Mouse (Mus musculus) G1E (cell line): Measurements from ENCODE around the gene Agt. TPM values are rescaled to one million over a fixed set of nuclear protein-coding genes. Genes with fewer than 3 reads are reported as not detected.

Experiments used
- ATAC-seq: 2 replicates; pipeline ENCODE4 v1.8.0; 2016; ENCODE audit warnings: mild to moderate bottlenecking; ENCODE audit not compliant: insufficient number of reproducible peaks, poor library complexity, low FRiP score, severe bottlenecking; ENCODE audit errors: extremely low read depth
- DNase-seq: peaks from one replicate; pipeline ENCODE4 v3.0.0; 2012; ENCODE audit warnings: low spot score
- H3K27me3 ChIP-seq: 2 replicates; pipeline ENCODE4 v1.6.1; 2012; ENCODE audit warnings: mild to moderate bottlenecking, low read length, inconsistent platforms; ENCODE audit not compliant: insufficient read depth
- H3K36me3 ChIP-seq: replicated peaks from 2 replicates; pipeline ENCODE3; 2012; ENCODE audit warnings: mild to moderate bottlenecking, inconsistent platforms
- H3K4me1 ChIP-seq: 2 replicates; pipeline ENCODE4 v1.6.1; 2012; ENCODE audit warnings: low read depth, low read length, inconsistent platforms, mixed read lengths; ENCODE audit not compliant: insufficient read depth
- H3K4me3 ChIP-seq: 2 replicates; pipeline ENCODE4 v1.5.1; 2012; ENCODE audit warnings: low read depth, mild to moderate bottlenecking, inconsistent platforms, low read length, moderate library complexity, mixed read lengths
- H3K9me3 ChIP-seq: replicated peaks from 2 replicates; pipeline ENCODE4 v1.6.1; 2012; ENCODE audit warnings: inconsistent platforms
- CTCF ChIP-seq: IDR thresholded peaks from 2 replicates; pipeline ENCODE4 v1.5.1; 2012; ENCODE audit warnings: low read depth, low read length, inconsistent platforms, mixed read lengths
- GATA1 ChIP-seq: IDR thresholded peaks from 2 replicates; pipeline ENCODE4 v1.6.1; 2012; ENCODE audit warnings: borderline replicate concordance, low read length, inconsistent platforms, mixed read lengths
- GATA2 ChIP-seq: IDR thresholded peaks from 2 replicates; pipeline ENCODE4 v1.6.1; 2012; ENCODE audit warnings: low read depth, low read length, inconsistent platforms, borderline replicate concordance
- POLR2AphosphoS5 ChIP-seq: IDR thresholded peaks from 2 replicates; pipeline ENCODE4 v1.6.1; 2012; ENCODE audit warnings: low read depth, low read length, inconsistent platforms; ENCODE audit not compliant: insufficient replicate concordance
- TAL1 ChIP-seq: conservative IDR thresholded peaks from 2 replicates; pipeline ENCODE4 v1.6.1; 2012; ENCODE audit warnings: low read depth, low read length, inconsistent platforms, mixed read lengths
- polyA plus RNA-seq: library from polyadenylated mRNA; stranded (reverse); fragments of >175 nt; gene quantifications from 2 replicates; pipeline ENCODE4 v1.2.3, GENCODE M21; 2012
- total RNA-seq, 2 experiments: library from RNA; stranded (forward) in 1 of 2; stranded (reverse) in 1 of 2; fragments of 200-1000 nt in 1 of 2; fragments of >200 nt in 1 of 2; fragmentation: Nextera tagmentation in 1 of 2; gene quantifications; 2 replicates each; pipeline ENCODE4 v1.2.3; 2014 to 2017

Gene Agt
- total and polyA plus RNA-seq, 3 experiments, result not detected

- Histone ChIP-seq H3K36me3 (no peaks in the 10 kb centered on the region), H3K4me1 (peaks cover 5% of the 10 kb centered on the region), H3K27me3 (no peaks in the 10 kb centered on the region; the same call in 1 of the 2 replicates), H3K4me3 (no peak overlapping the region; the same call in 1 of the 2 replicates), H3K9me3 (no peaks in the 10 kb centered on the region)
- DNase-seq, result peak; percentile 59
- TF ChIP-seq CTCF, result peak; percentile 65; the same call in 1 of the 2 replicates
- TF ChIP-seq TAL1, result no peak
- ATAC-seq, result peak; percentile 68; the same call in 1 of the 2 replicates
Observed at GRCm38 (mm10) chr8:124573552-124574340, 4.2 kb upstream of the Agt start.

- ATAC-seq, result no peak
- no peaks in the 10 kb centered on the region for H3K36me3 ChIP-seq
- no peak for TF ChIP-seq POLR2AphosphoS5
- no peak for TF ChIP-seq CTCF
- H3K27me3 ChIP-seq, result no peaks in the 10 kb centered on the region; the same call in 1 of the 2 replicates
- no peaks in the 10 kb centered on the region for H3K9me3 ChIP-seq
- no peak for DNase-seq
- no peak overlapping the region for H3K4me3 ChIP-seq
- peaks cover 5% of the 10 kb centered on the region for H3K4me1 ChIP-seq
Observed at GRCm38 (mm10) chr8:124572430-124572775, 2.9 kb upstream of the Agt start.

GRCm38 (mm10) chr8:124571732-124572429 is 2.4 kb upstream of the Agt start:
- Histone ChIP-seq H3K27me3 (no peaks in the 10 kb centered on the region; the same call in 1 of the 2 replicates), H3K4me3 (no peak overlapping the region), H3K36me3 (no peaks in the 10 kb centered on the region), H3K9me3 (no peaks in the 10 kb centered on the region), H3K4me1 (peaks cover 5% of the 10 kb centered on the region)
- ATAC-seq (no peak), DNase-seq (no peak)
- TF ChIP-seq GATA2, result no peak
- no peak for TF ChIP-seq TAL1
- no peak for TF ChIP-seq POLR2AphosphoS5
- TF ChIP-seq GATA1, result no peak
- TF ChIP-seq CTCF, result no peak

GRCm38 (mm10) chr8:124569100-124569499 is 406 bp downstream of the Agt start:
- H3K4me1 ChIP-seq, result peaks cover 5% of the 10 kb centered on the region
- no peaks in the 10 kb centered on the region for H3K36me3 ChIP-seq
- H3K27me3 ChIP-seq, result peaks cover under 1% of the 10 kb centered on the region; the same call in 1 of the 2 replicates
- DNase-seq (no peak), ATAC-seq (no peak)
- TF ChIP-seq GATA2 (no peak), TAL1 (no peak)
- no peaks in the 10 kb centered on the region for H3K9me3 ChIP-seq
- no peak overlapping the region for H3K4me3 ChIP-seq

- ATAC-seq (no peak), DNase-seq (no peak)
- TF ChIP-seq CTCF (no peak), TAL1 (no peak), GATA2 (no peak), GATA1 (no peak), POLR2AphosphoS5 (no peak)
- no peaks in the 10 kb centered on the region for H3K9me3 ChIP-seq
- H3K4me3 ChIP-seq, result no peak overlapping the region
- no peaks in the 10 kb centered on the region for H3K36me3 ChIP-seq
- no peaks in the 10 kb centered on the region for H3K4me1 ChIP-seq
- H3K27me3 ChIP-seq, result peaks cover 5% of the 10 kb centered on the region; the same call in 1 of the 2 replicates
Observed at GRCm38 (mm10) chr8:124567584-124567983, 1.9 kb downstream of the Agt start.

GRCm38 (mm10) chr8:124567126-124567525 is 2.4 kb downstream of the Agt start:
- Histone ChIP-seq H3K4me1 (no peaks in the 10 kb centered on the region), H3K9me3 (no peaks in the 10 kb centered on the region), H3K36me3 (no peaks in the 10 kb centered on the region), H3K27me3 (peaks cover 5% of the 10 kb centered on the region; the same call in 1 of the 2 replicates), H3K4me3 (no peak overlapping the region)
- no peak for ATAC-seq
- TF ChIP-seq GATA2 (no peak), GATA1 (no peak), CTCF (no peak), TAL1 (no peak)
- no peak for DNase-seq

- no peak overlapping the region for H3K4me3 ChIP-seq
- TF ChIP-seq GATA2 (no peak), TAL1 (no peak), GATA1 (no peak), POLR2AphosphoS5 (no peak), CTCF (no peak)
Observed at GRCm38 (mm10) chr8:124557476-124557875, 12.0 kb downstream of the Agt start.

More at GRCm38 (mm10) chr8:124557476-124557875, 12.0 kb downstream of the Agt start:
- Histone ChIP-seq H3K4me1 (no peaks in the 10 kb centered on the region; the same call in 1 of the 2 replicates), H3K9me3 (no peaks in the 10 kb centered on the region), H3K36me3 (peaks cover 15% of the 10 kb centered on the region), H3K27me3 (no peaks in the 10 kb centered on the region; the same call in 1 of the 2 replicates)
- ATAC-seq (no peak), DNase-seq (no peak)
